Mouse (Mus musculus): Measurements from ENCODE around the gene Ptprm.

Gene Ptprm

DNA sequence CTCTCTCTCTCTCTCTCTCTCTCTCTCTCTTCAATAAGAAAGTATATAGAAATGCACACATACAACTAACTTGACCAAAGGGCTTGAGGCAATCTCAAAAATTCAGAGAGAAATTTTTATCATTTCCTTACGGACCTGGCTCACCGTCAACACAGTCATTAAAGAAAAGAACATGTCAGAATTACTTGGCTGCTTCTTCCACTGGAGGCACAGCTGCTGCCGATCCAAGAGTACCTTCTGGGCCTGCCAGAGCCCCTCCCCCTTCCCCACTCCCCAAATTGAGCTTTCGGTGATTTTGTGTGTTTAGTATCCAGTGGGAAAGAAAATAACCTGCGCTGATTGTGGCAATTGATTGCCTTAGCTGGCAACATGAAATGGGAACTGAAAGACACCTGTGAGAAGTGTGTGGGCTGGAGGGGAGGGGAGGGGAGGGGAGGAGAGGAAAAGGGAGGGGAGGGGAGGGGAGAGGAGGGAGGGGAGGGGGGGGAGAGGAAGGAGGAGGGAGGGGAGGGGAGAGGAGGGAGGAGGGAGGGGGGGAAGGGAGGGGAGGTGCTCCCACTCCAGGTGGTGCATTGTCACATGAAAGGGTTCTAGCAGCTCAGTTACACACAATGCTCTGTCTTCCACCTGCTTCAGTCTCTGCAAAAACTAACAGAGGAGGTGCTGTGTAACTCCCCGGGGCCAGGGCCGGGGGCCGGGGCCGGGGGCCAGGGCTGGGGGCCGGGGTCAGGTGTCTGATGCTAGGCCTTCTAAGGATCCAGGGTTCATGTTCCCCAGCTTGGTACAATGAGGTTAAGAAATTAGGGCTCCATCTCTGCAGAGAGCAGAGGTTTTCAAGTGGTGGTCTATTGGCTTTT is 552.2 kb downstream of the Ptprm start:
- DNase-seq (ENCODE audit: extremely low spot score, low read depth, low spot score): no peak

DNA sequence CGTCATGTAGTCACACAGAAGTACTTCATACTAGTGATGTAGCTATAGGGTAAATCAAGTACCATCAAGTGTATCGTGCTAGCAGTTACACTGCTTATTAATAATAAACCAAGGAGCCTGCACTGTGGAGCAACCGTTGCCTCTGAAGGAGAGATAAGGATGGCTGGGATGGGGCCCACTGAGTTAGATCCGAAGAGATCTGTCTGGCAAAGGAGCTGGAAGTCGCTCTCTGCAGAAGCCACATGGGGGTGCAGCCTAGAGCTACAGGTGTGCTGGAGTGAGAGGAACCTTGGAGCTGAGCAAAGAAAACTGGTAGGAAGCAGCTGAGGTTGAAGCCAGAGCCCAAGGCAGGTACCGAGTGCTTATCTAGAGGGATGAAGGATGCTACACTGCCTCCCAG is 554.0 kb downstream of the Ptprm start:
- DNase-seq (ENCODE audit: extremely low spot score, low read depth, low spot score): no peak

DNA sequence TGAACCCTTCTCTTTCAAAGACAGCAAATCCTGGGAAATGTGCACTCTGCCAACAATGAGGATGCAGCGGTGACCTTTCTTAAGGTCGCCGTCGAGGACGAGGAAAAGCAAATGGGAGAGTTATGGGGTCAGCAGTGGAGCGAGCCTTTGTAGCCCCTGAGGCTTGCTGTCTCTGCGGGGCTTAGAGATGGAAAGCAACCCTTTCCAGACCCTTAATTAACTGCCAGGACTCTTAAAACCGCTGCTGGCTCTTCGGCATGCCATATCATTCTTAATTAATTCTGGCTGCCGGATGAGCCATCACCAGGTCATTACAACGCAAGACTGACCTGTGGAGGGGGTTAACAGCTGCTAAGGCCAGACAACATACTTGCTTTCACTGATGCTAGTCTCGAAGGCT is 568.1 kb downstream of the Ptprm start:
- DNase-seq (ENCODE audit: extremely low spot score, low read depth, low spot score): no peak

DNA sequence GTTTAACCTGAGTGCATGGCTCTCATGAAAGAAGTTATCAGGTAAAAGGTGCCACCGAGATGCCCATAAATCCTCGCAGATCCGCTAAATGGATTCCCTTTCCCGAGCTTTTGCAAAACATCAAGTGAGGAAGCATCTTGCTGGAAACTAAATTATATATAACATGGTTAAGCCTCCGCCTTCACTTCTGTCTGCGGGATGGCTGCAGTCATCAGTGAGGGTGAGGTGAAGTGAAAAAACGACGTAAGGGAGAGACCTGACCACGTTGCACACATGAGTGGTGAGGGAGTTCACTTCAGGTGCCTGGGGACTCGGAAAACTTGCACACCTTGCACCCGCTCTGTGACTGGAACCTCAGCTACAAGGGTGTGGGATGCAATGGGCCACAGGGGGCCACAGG is 568.7 kb downstream of the Ptprm start:
- no peak for DNase-seq (ENCODE audit: extremely low spot score, low read depth, low spot score)

DNA sequence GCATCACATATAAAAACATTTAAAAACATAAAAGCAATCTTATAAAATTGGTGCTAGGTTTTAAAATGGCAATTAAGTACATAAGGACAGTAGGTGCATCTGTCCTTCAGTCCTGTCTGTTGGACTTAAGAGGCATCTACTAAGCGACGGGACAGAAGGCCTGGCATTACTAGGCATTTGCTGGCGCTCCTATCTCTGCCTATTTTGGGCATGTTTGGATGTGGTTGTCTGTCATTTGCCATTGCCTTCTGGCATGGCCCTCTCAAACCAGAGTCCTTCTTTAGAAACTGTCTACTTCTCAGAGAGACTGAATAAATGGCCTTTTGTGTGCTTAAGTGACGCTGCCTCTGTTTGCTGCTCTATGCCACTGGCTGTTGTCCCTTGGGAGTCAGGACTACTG is 570.7 kb downstream of the Ptprm start:
- DNase-seq (ENCODE audit: extremely low spot score, low read depth, low spot score): no peak

DNA sequence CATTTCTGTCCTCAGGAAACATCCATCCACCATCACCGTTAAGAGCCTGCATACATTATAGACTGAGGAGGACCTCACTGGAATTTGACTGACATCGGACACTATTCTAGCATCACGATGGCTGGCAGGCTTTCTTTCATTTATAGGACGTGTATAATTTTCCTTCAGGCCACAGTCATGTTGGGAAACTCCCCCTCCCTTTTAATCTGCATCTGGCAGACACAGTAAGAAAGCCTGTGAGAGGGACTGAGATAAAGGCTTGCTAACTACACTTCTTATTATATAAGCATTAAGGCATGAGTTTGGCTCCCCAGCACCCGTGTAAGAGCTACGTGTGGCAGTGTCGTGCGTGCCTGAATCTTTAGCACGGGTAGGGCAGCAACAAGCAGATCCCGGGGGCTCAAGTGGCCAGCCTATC is 571.2 kb downstream of the Ptprm start:
- DNase-seq (ENCODE audit: extremely low spot score, low read depth, low spot score): no peak

DNA sequence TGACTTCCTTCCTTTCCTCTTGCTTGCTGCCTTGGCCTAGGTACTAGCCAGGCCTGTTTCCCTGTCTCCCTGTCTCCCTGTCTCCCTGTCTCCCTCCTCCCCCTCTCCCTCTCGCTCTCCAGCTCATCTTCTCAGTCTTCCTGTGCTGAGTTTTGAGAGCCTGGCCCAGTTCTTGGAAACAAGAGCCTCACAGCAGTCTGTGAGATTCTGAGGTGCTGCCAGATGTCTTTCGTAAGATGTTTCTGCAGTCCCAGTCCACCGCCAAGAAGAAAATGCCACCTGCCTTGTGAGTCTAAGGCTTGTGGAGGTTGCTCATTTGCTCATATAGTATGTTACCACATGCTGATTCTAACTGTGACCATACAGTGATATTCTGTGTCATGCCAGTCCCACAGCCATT is 572.3 kb downstream of the Ptprm start:
- no peak for DNase-seq (ENCODE audit: extremely low spot score, low read depth, low spot score)

DNA sequence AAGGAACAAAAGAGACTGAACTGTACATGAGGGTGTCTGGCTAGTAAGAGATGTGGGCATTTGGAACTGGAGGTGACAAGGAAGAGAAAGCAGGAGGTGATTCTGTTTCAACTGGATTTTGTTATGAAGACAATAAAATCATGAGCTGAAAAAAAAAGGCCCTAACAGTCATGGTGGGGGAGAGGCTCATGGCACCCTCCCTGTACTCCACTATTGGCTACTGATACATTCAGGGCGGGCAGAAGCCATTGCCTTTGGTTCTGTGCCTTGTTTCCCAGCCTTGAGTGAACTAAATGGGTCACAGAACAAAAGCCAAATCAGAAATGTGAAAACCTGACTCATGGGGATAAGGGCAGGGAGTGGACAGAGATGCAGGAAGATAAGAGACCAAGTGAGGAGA is 575.2 kb downstream of the Ptprm start:
- no peak for DNase-seq (ENCODE audit: extremely low spot score, low read depth, low spot score)

DNA sequence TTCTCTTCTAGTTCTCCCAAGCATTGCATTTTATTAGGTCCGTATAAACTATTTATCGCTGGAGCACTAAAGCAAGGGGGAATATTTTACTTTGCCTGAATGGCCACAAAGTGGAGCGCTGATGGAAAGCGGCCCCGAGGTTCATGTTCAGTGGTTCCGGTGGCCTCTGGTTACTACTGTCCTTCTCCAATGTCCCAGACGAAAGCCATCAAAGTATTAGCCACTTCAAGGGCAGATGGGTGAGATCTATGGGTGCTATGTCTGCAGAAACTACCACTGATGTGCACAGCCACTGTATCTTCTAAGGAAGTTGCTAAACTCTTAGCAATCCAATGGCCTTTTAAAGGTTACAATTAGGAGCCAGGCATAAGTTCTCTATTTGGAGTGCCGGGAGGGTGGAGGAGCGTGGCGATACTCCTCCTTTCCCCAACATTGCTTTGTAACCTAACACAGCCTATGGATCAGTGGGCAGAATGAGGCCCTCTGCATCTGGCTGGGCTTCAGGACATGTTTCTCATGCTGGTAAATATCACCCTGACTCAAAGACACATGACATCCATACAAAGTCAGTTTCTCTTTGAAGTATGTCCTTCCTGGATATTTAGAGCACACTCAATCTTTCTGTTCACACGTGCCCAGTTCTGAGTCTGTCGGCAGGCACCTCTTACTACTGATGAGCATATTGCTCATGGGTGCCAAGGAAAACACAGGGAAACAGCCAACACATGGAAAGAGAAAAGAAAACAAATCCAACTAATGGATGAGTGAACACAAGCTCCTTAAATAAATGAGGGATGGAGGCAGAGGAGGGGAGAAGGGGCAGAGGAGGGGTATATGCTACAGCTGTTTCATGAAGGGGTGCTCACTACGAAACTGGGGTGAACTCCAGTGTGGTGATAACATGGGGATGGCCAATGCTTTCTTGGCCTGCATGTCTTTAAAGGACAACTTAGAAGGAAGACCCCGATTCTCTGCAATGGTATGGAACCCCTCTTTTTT is 584.6 kb downstream of the Ptprm start:
- DNase-seq (ENCODE audit: extremely low spot score, low read depth, low spot score): no peak

DNA sequence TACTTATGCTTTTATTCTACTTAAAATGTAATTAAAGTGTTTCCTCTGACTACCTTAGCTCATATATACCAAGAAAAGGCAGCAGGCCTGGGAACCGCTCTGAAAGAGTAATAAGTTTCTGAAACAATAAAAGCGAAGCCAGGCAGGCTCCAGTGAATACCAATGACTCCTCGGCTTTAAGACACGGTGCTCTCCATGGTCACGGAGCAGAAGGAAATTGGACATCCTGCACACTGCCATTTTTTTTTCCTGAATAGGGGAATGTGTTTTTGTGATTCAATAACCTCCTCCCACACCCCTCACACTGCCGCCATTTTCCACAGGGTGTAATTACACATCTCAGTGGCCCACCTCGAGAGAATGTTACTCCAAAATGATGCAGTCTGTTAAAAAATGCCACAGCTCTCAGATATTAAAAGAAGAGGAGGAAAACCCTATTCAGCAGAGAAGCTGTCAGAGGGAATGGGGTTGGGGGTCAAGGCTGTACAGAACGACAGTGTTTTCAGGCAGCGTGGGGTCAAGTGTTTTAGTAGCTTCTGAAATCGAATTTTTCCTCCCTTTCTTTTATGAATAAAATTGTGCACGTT is 585.5 kb downstream of the Ptprm start:
- no peak for DNase-seq (ENCODE audit: extremely low spot score, low read depth, low spot score)

DNA sequence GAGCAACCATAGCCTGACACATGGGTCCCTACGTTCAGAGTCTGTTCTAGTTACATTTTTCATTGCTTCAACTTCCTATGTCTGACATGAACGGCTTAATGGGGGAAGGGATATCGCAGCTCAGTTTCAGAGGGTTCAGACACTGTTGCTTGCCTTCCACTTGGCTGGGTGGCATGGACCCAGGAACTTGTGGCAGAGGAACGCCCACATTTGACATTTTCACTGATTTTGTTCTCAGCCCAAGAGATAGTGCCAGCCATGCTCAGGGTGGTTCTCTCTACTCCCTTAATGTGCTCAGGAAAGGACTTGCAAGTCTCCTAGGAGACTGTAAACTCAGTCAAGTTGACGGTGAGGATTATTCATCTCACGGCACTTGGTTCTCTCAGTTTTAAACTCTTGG is 588.1 kb downstream of the Ptprm start:
- no peak for DNase-seq (ENCODE audit: extremely low spot score, low read depth, low spot score)

DNA sequence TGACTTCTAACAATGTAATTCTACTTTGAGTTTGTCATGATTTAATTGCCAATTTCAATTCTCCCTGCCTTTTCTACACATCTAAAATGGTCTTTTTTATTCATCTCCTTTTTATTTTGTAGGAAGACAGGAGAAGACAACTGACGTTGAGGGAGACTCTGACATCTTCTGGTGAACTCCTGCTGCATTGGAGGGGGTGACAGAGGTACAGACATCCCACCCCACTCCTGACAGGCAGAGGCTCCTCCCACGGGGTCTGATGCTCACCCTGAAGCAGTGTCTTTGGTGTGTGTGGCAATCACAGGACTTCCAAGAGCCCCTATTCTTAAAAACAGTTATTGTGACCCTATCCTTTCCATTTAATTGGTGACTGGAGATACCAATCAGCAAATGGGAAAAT is 589.8 kb downstream of the Ptprm start:
- no peak for DNase-seq (ENCODE audit: extremely low spot score, low read depth, low spot score)

DNA sequence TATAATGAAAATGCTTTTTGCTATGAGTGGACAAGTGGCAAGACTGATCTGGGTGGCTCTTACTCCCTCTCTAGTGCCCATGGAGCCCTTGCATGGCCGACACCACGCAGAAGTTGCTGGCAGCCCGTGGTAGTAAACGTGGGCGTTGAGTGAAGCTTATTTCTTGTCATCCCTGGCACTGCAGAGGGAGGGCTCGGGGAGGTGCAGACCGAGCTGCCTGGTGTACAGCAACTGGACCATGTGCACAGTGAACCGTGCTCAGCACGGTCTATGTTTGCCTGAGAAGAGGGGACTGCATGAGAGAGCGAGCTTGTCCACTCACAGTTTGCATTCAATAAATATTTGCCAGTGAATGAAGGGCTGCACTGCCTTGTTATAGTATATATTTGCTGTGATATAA is 591.5 kb downstream of the Ptprm start:
- no peak for DNase-seq (ENCODE audit: extremely low spot score, low read depth, low spot score)

DNA sequence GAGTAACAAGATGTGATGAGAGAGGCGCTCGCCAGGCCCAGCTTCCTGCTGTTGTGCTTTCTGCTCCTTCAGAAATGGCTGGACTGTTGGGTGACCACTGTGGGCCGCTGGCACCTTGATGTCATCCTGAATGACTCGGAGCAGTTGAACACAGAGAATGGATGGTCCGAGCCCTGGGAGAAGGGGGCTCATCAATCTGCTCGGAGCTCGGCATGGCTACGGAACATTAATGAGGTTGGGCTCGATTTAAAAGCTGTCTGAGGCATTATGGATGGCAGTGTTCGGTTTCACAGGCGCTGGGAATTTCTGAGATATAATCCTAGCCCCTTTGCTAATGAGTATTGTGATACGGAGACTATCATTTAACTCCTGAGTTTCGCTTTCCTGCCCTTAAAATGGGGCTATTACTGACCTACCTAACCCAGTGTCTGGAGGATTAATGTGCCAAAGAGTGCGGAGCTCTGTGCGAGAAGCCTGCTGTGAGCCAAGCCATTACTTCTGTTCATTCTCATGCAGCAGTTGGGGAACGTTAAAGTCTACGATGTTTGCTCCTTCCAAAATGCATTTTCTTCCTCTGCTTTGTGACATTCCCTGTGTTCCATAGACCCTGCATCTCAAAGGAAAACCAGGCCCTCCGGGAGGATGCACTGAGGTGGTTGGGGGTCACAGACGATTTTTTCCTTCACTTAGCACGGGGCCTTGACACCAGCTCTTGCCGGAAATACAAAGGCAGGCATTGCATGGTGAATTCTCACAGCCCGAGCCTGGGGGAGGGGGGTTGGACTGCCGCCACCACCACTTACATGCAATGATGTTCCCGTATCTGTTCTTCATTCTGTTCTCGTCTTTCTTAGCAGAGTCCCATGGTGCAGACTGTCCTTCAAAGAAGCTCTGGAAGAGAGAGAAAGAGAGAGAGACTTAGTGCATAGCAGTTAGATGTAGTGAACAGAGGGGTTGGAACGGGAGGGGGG is 592.6 kb downstream of the Ptprm start:
- DNase-seq (ENCODE audit: extremely low spot score, low read depth, low spot score): no peak

DNA sequence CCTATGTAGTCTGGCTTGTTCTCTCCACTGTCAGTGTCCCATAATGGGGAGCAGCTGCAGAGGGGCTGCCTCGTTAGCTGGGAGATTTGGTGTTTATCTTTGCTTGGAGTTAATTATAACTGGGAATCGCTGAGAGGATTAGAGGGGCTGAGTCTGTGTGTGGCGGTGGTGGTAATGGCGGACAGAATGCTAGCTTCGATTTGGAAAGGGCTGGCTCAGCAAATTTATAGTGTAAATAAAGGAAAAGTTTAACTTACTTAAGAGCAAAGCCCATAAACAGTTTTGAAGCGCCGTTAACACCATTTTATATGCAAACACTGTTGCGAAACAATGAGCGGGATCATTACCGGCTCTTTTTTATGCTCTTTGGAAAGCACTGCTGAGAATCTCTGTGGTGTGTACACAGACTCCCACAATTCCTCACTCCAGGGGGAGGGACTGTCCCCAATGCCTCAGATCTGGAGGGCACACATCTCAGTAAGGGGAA is 597.2 kb downstream of the Ptprm start:
- no peak for DNase-seq (ENCODE audit: extremely low spot score, low read depth, low spot score)

DNA sequence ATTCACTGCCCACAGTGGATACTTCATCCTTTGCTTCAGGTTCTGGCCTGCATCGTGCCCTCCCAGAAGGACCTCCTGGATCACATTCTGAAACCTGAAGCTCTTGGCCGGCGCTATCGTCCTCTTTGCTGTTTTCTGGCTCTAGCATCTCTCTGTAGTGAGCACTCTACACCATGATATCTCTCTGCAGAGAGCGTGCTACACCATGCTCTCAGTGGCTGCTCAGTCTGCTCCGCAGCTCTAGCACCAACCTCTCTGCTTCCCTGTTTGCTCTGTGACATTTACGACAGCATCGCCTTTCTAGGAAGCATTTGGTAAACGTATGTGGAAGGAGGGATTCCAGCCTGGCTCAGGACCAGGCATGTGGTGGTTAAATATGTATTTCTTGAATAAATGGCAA is 597.8 kb downstream of the Ptprm start:
- DNase-seq (ENCODE audit: extremely low spot score, low read depth, low spot score): no peak

DNA sequence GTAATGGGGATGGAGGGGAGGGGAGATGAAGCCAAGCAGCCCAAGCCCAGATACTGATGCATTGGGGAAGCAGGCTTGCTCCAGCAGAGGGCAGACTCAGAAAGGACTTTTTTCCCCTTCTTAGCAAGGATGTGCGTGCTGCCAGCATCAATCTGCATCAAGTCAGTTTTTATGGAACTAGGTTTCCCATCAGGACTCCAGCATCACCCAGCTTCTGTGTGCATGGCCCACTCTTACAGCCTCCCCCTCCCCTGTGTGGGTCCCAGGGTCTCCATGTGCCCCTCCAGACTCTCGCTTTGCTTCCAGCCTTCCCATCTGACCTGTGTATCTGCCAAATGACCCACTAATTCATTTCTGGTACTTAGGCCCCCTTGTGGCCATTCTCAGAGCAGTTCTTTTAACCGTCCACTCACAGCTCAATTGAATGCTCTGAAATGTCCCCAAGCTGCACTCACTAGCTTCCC is 599.0 kb downstream of the Ptprm start:
- DNase-seq (ENCODE audit: extremely low spot score, low read depth, low spot score): peak; percentile 70

DNA sequence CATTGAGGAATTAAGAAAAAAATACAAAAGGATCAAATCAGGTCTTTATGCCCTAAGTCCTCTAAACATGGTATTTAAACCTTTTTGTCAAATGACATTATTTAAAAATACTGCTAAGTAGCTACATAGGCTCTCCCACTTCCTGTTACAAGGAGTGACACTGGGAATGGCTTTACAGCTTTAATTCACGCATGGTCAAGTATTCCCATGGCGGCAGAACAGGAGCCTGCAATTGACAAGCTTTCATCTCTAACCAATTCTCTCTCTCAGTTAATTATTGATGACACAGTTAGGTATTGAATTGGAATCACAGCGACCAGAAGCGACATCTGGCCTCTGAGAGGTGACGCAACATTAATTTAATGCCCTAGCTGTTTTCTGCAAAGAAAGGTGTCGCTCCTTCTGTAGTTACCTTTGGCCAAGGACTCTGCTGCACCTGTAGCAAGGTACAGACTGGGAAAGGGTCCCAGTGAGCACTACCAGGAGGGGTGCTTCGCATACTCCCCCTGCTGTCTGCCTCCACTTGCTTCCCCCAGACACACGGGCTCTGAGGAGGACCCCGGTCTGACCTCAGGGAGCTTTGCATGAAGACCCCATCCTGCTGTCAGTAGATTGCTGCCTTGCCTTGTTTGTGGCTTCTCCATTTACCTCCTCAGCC is 599.9 kb downstream of the Ptprm start:
- no peak for DNase-seq (ENCODE audit: extremely low spot score, low read depth, low spot score)

DNA sequence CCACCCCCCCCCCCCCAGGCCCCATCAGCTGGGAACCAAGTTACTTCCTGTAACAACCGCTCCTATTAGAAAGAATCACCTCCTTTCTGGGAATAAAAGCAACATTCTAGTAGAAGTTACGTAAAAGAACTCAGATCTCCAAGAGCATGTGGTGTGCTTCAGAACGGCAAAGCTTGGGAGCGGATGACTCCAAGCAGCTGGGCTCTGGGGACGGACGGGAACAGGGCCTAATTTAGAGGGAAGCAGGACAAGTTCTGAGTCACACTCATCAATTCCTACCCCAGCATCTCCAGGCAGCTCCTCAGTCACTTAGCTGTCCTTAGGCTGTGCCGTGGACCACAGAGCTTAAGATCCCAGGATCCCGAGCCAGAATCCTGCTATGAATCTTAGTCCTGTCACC is 602.5 kb downstream of the Ptprm start:
- DNase-seq (ENCODE audit: extremely low spot score, low read depth, low spot score): no peak

Measured in hindlimb bud, embryonic 11.5 days (tissue).